Mouse (Mus musculus) liver, postnatal 0 days (tissue): Measurements from ENCODE around the gene Krt84.

ENCODE experiments used
- CTCF ChIP-seq: sonication (generic); IDR thresholded peaks from 2 replicates; pipeline ENCODE4 v1.5.1; 2016; ENCODE audit warnings: antibody characterized with exemption, low read depth
- EP300 ChIP-seq: IDR thresholded peaks from 2 replicates; pipeline ENCODE4 v1.6.1; 2016; ENCODE audit warnings: antibody characterized with exemption, low read depth, mild to moderate bottlenecking

- peak; percentile 12; the same call in 1 of the 2 replicates for TF ChIP-seq CTCF
- TF ChIP-seq EP300: no peak
Measured at GRCm38 (mm10) chr15:101542543-101542942, 9.9 kb upstream of the Krt84 start.
